Mouse (Mus musculus) heart, adult 2 months (tissue): ENCODE measurements around the gene 1700029H14Rik.

Source experiments
- CTCF ChIP-seq: fragments of 200-600 bp; IDR thresholded peaks from 2 replicates; pipeline ENCODE4 v1.8.1; 2022; ENCODE audit warnings: antibody characterized with exemption, mild to moderate bottlenecking, moderate library complexity
- EP300 ChIP-seq: fragments of 200-500 bp; IDR thresholded peaks from 2 replicates; pipeline ENCODE4 v1.6.1; 2011; ENCODE audit warnings: low read depth, low read length, control low read depth; ENCODE audit not compliant: insufficient read depth
- POLR2A ChIP-seq: fragments of 200-500 bp; IDR thresholded peaks from 2 replicates; pipeline ENCODE4 v1.6.1; 2011; ENCODE audit warnings: mild to moderate bottlenecking, low read depth, low read length, control low read depth; ENCODE audit not compliant: insufficient read depth

- TF ChIP-seq CTCF (no peak), EP300 (no peak), POLR2A (no peak)
These were observed 20.7 kb downstream of the 1700029H14Rik start for GRCm38 (mm10) chr8:13541526-13541925.
